9 mouse cellular contexts compared by ENCODE assay signal in the genomic region with DNA sequence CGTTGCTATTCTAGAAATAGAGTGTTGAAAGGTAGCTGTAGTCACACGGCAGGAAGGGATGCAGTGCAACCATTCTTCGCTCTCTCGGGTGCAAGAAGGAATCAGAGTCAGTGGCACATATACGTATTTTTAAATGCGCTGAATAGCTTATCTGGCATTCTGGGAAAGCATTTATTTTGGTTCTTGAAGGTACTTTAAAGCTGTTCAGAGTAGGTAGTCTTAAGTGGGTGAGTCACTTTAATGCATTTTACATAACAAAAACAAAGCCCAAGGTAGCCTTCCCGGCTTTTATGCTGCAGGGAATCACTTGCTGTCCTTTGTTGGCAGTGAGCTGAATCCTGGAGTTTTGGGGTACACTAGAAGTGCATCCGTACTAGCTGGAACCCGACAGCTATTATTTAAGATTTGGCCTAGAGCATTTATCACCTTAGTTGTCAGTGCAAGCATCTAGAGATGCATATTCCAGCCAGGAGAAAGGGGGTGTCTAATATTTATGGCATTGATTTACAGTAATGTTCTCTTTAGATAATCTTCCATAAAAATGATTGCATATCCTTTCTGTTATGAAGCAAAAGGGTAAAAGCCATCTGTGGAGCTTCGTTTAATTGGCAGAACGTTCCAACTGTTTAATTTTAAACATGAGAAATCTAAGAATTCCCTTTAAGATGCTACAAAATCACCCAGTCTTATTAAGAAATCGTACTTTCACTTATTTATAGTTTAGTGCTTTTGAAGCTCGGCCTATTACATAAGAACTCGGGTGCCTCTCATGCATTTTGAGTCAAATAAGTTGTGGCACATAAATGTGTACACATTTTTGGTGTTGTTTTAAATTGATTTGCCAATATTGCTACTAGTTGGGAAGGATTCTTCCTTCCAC. TPM values are rescaled to one million over a fixed set of nuclear protein-coding genes. Genes with fewer than 3 reads are reported as not detected.
DNase-seq lines count a peak whose midpoint lies in the region; ATAC-seq and TF ChIP-seq lines count a peak whose summit lies in the region.
"Had no signal": no experiment of that assay in that cellular context is flagged by ENCODE, and none has a peak within 500 bp of the region (broad histone marks: within the 10 kb centered on the region; RNA-seq: fewer than 3 reads in every experiment).

No protein-coding gene starts in this region.

- H3K27ac ChIP-seq in lung, embryonic 14.5 days (ENCODE audit: low read depth): no peak overlapping the region
- peak overlapping the region; percentile 33; the same call in 1 of the 2 replicates for H3K27ac ChIP-seq in hindbrain, embryonic 11.5 days (ENCODE audit: low read depth, low read length)

- ATAC-seq in lung, embryonic 14.5 days (ENCODE audit: insufficient read depth): no peak
- ATAC-seq in hindbrain, embryonic 11.5 days (ENCODE audit: low FRiP score): no peak
- ATAC-seq in erythroid progenitor cell, adult 5-6 weeks (replicated peaks; ENCODE audit: low FRiP score, poor library complexity, severe bottlenecking): no peak

- H3K4me1 ChIP-seq in lung, embryonic 14.5 days (ENCODE audit: insufficient read depth): no peaks in the 10 kb centered on the region
- no peaks in the 10 kb centered on the region for H3K4me1 ChIP-seq in hindbrain, embryonic 11.5 days (replicated peaks; ENCODE audit: control insufficient read depth, insufficient read depth, low read length)

- 33% methylated on average over 14 of the region's 14 CpGs for WGBS in lung, embryonic 14.5 days
- WGBS in hindbrain, embryonic 11.5 days: 26% methylated on average over 14 of the region's 14 CpGs

- H3K9ac ChIP-seq in lung, embryonic 14.5 days: peak overlapping the region; percentile 84; the same call in 1 of the 2 replicates
- H3K9ac ChIP-seq in hindbrain, embryonic 11.5 days (ENCODE audit: low read depth, low read length): peak overlapping the region; percentile 80

- H3K36me3 ChIP-seq in lung, embryonic 14.5 days (ENCODE audit: insufficient read depth): no peaks in the 10 kb centered on the region
- no peaks in the 10 kb centered on the region for H3K36me3 ChIP-seq in hindbrain, embryonic 11.5 days (ENCODE audit: control insufficient read depth, insufficient read depth, low read length)
- peaks cover 6% of the 10 kb centered on the region for H3K36me3 ChIP-seq in myocyte (ENCODE audit: control insufficient read depth, insufficient read depth)

- H3K79me2 ChIP-seq in myocyte (ENCODE audit: control insufficient read depth, insufficient read depth): peaks cover 59% of the 10 kb centered on the region

- H3K4me3 ChIP-seq in lung, embryonic 14.5 days (ENCODE audit: low read depth, low read length): peak overlapping the region; percentile 65
- H3K4me3 ChIP-seq in hindbrain, embryonic 11.5 days (ENCODE audit: low read depth, low read length): peak overlapping the region; percentile 57
- H3K4me3 ChIP-seq in myocyte: peak overlapping the region; percentile 73
- H3K4me3 ChIP-seq: erythroblast, embryonic 14.5 days had no signal

- peak overlapping the region; percentile 99 for H3ac ChIP-seq in myocyte (ENCODE audit: control insufficient read depth, insufficient read length)

- no peak for TF ChIP-seq POLR2A in myocyte (IDR thresholded peaks at IDR 0.05; ENCODE audit: insufficient read length, low read depth)

- peak overlapping the region; percentile 79 for H3K4me2 ChIP-seq in lung, embryonic 14.5 days
- H3K4me2 ChIP-seq in hindbrain, embryonic 11.5 days (replicated peaks; ENCODE audit: low read depth, low read length): peak overlapping the region; percentile 74; the same call in 1 of the 2 replicates
- H3K4me2 ChIP-seq in myocyte (ENCODE audit: low read depth): peak overlapping the region; percentile 68

- TF ChIP-seq CTCF in lung, embryonic 14.5 days (IDR thresholded peaks at IDR 0.05; ENCODE audit: low read depth): no peak

- DNase-seq in adrenal gland, adult (ENCODE audit: inconsistent age in 2 of 2, low spot score in 1 of 2): peak; percentile 14 to 77
- DNase-seq in adrenal gland, postnatal 10 days: no peak
- peak; percentile 22 for DNase-seq in lung, embryonic 14.5 days
- no peak for DNase-seq in lung, adult 18-20 months
- DNase-seq in hindbrain, embryonic 11.5 days (ENCODE audit: low spot score): peak; percentile 47
- no peak for DNase-seq in adrenal gland, postnatal 14 days

- H3K27me3 ChIP-seq in lung, embryonic 14.5 days (ENCODE audit: insufficient read depth, low read length): peaks cover 6% of the 10 kb centered on the region; the same call in 1 of the 2 replicates
- H3K27me3 ChIP-seq in hindbrain, embryonic 11.5 days (ENCODE audit: control insufficient read depth, insufficient read depth, low read length): peaks cover 30% of the 10 kb centered on the region
- no peaks in the 10 kb centered on the region for H3K27me3 ChIP-seq in myocyte (ENCODE audit: control insufficient read depth, insufficient read depth, insufficient read length)

- H3K9me3 ChIP-seq in lung, embryonic 14.5 days (ENCODE audit: low read depth, low read length): no peaks in the 10 kb centered on the region
- H3K9me3 ChIP-seq in hindbrain, embryonic 11.5 days (ENCODE audit: control insufficient read depth, low read length): no peaks in the 10 kb centered on the region

TF ChIP-seq in myocyte, 11 proteins besides CTCF, POLR2A, EP300 and RAD21:
- TF ChIP-seq POLR2AphosphoS2 (IDR thresholded peaks at IDR 0.05; ENCODE audit: insufficient read length, low read depth) (no peak), USF1 (IDR thresholded peaks at IDR 0.05; ENCODE audit: low read depth) (no peak), MAX (IDR thresholded peaks at IDR 0.05; ENCODE audit: low read depth) (no peak), TCF12 (IDR thresholded peaks at IDR 0.05; ENCODE audit: insufficient read depth, poor library complexity, severe bottlenecking) (no peak), TCF3 (IDR thresholded peaks at IDR 0.05; ENCODE audit: insufficient read length, low read depth) (no peak), E2F4 (IDR thresholded peaks at IDR 0.05; ENCODE audit: insufficient read depth) (no peak), MYOG (IDR thresholded peaks at IDR 0.05; ENCODE audit: control insufficient read depth in 1 of 3, insufficient read depth in 1 of 3, insufficient read length in 2 of 3, low read depth in 2 of 3) (no peak), CEBPB (IDR thresholded peaks at IDR 0.05; ENCODE audit: insufficient read depth, poor library complexity, severe bottlenecking) (no peak), SRF (IDR thresholded peaks at IDR 0.05; ENCODE audit: control insufficient read depth, insufficient read length, low read depth) (no peak), MYOD1 (IDR thresholded peaks at IDR 0.05; ENCODE audit: control insufficient read depth in 1 of 3, insufficient read length in 2 of 3, low read depth in 2 of 3) (no peak), REST (IDR thresholded peaks at IDR 0.05; ENCODE audit: insufficient read depth, insufficient read length) (no peak)

RNA-seq across cellular contexts. Expression of gene Cacna2d1, which starts 1.6 kb away (rescaled TPM):
- 10 to 100 TPM; 50.6 to 82.9 TPM for total RNA-seq in adrenal gland, postnatal 10 days (2021)
- 13.1 and 15.6 TPM in 2 replicates for polyA plus RNA-seq in lung, embryonic 14.5 days (2014; fragmentation: Nextera tagmentation; extraction: Ambion mirVana)
- 24.9 and 26.5 TPM in 2 replicates for polyA plus RNA-seq in hindbrain, embryonic 11.5 days (2014; fragmentation: Nextera tagmentation; extraction: Ambion mirVana)
- 27.2 TPM for polyA plus RNA-seq in myocyte (2012; fragmentation: generic; extraction: Trizol)
- 0.72 and 2.1 TPM in 2 replicates for total RNA-seq in erythroid progenitor cell, adult 5-6 weeks (2015; ENCODE audit: low replicate concordance)
- total RNA-seq in erythroid progenitor cell, adult 5-6 weeks (2017; ENCODE audit: low replicate concordance): 0.26 and 1.5 TPM in 2 replicates
- 72.8 and 73.3 TPM in 2 replicates for total RNA-seq in adrenal gland, postnatal 14 days (2021)
- polyA plus RNA-seq: erythroblast, embryonic 14.5 days had no signal

Comparison
In these comparisons a context has a peak if more than half of its experiments do, and no peak if none do; other contexts are left out.
1. DNase-seq: peak in adrenal gland, adult (2 of 2), lung, embryonic 14.5 days (single experiment) and hindbrain, embryonic 11.5 days (single experiment); none in adrenal gland, postnatal 10 days (single experiment), lung, adult 18-20 months (0 of 2) and adrenal gland, postnatal 14 days (single experiment).
2. RNA of gene Cacna2d1, which starts 1.6 kb away (total RNA-seq): 50.6 to 82.9 TPM in adrenal gland, postnatal 10 days and 72.8 to 73.3 TPM in adrenal gland, postnatal 14 days; 0.26 to 2.1 TPM in erythroid progenitor cell, adult 5-6 weeks; every median in the first group is over 10 times any median in the second.
3. Peak in every context shown above with its lines, with median percentiles within 50 percentile points of each other: H3K4me2 ChIP-seq and H3K4me3 ChIP-seq.